Mouse (Mus musculus) stomach, embryonic 14.5 days (tissue): ENCODE results near the gene Tyro3. TPM values are rescaled to one million over a fixed set of nuclear protein-coding genes. Genes with fewer than 3 reads are reported as not detected.

Experiments
- ATAC-seq: fragments of 200-750 bp; cut with Nextera tagmentation; 2 replicates; pipeline ENCODE4 v1.8.0; 2017; ENCODE audit warnings: low read depth, moderate TSS enrichment; ENCODE audit not compliant: insufficient number of reproducible peaks, insufficient read depth, low FRiP score
- H3K27ac ChIP-seq: fragments of 300-500 bp; sonication (generic); 2 replicates; pipeline ENCODE4 v1.5.1; 2014; ENCODE audit warnings: mild to moderate bottlenecking, low read length, moderate library complexity, mixed read lengths
- H3K27me3 ChIP-seq: fragments of 300-500 bp; sonication (generic); 2 replicates; pipeline ENCODE4 v1.6.1; 2014; ENCODE audit warnings: low read length, control low read depth, mixed read lengths; ENCODE audit not compliant: control insufficient read depth, insufficient read depth
- H3K36me3 ChIP-seq: fragments of 300-500 bp; sonication (generic); 2 replicates; pipeline ENCODE4 v1.6.1; 2014; ENCODE audit warnings: mild to moderate bottlenecking, control low read depth, low read length, moderate library complexity, mixed read lengths; ENCODE audit not compliant: control insufficient read depth, insufficient read depth
- H3K4me1 ChIP-seq: fragments of 300-500 bp; sonication (generic); 2 replicates; pipeline ENCODE4 v1.6.1; 2014; ENCODE audit warnings: low read length, control low read depth, mixed read lengths; ENCODE audit not compliant: control insufficient read depth, insufficient read depth
- H3K4me2 ChIP-seq: fragments of 300-500 bp; sonication (generic); replicated peaks from 2 replicates; pipeline ENCODE4 v1.6.1; 2014; ENCODE audit warnings: low read depth, low read length, control low read depth
- H3K4me3 ChIP-seq: fragments of 300-500 bp; sonication (generic); 2 replicates; pipeline ENCODE4 v1.5.1; 2014; ENCODE audit warnings: low read depth, low read length, control low read depth
- H3K9ac ChIP-seq: fragments of 300-500 bp; sonication (generic); replicated peaks from 2 replicates; pipeline ENCODE4 v1.6.1; 2014; ENCODE audit warnings: low read depth, mild to moderate bottlenecking, control low read depth, low read length, moderate library complexity, mixed read lengths
- H3K9me3 ChIP-seq: fragments of 300-500 bp; sonication (generic); 2 replicates; pipeline ENCODE4 v1.6.1; 2016; ENCODE audit warnings: low read depth, low read length, control low read depth; ENCODE audit not compliant: control insufficient read depth
- WGBS: fragments of 180-500 bp; shearing (Covaris S2); extraction: QIAGEN DNeasy Blood & Tissue Kit; methylation state at CpG from one replicate; pipeline ENCODE4 v1.1.7; 2014; 5-methylcytosine and 5-hydroxymethylcytosine counted together
- polyA plus RNA-seq: library from polyadenylated mRNA; unstranded; fragments of >200 nt; fragmentation: Nextera tagmentation; extraction: Ambion mirVana; gene quantifications from 2 replicates; pipeline ENCODE4 v1.2.1, GENCODE M21; 2014

Tyro3 gene
- polyA plus RNA-seq, 1 experiment from 2014 or later = 27.2 TPM

DNA sequence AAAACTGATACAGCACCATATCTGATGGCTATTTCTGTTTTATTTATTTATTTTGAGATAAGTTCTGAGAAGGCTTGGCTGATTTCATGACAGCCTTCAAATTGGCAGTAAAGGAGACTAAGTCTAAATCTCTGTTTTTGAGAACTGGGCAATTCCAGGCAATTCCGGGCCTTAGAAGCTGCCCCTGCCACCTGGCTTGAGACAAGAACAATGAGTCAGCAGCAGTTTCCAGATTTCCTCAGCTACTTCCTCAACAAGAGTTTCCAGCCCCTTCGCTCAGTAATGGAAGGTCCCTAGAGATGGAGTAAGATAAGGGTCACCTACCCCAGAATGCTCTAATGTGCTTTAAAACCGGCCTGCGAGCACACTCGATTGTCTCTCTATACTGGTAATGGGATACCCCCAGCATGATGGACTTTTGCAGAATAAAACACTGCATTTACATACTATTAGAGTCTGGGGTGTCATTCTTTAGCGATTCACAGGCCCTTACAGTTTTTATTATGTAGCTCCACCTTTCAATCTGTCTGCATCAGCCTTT, 57.8 kb downstream of the Tyro3 start:
- no peaks in the 10 kb centered on the region for H3K36me3 ChIP-seq
- no peak overlapping the region for H3K4me3 ChIP-seq
- H3K9me3 ChIP-seq = no peaks in the 10 kb centered on the region
- H3K27me3 ChIP-seq = no peaks in the 10 kb centered on the region
- no peak overlapping the region for H3K9ac ChIP-seq
- no peaks in the 10 kb centered on the region for H3K4me1 ChIP-seq
- no peak for ATAC-seq
- H3K27ac ChIP-seq = no peak overlapping the region
- WGBS = 65% methylated on average over 6 of the region's 6 CpGs
- H3K4me2 ChIP-seq = no peak overlapping the region

DNA sequence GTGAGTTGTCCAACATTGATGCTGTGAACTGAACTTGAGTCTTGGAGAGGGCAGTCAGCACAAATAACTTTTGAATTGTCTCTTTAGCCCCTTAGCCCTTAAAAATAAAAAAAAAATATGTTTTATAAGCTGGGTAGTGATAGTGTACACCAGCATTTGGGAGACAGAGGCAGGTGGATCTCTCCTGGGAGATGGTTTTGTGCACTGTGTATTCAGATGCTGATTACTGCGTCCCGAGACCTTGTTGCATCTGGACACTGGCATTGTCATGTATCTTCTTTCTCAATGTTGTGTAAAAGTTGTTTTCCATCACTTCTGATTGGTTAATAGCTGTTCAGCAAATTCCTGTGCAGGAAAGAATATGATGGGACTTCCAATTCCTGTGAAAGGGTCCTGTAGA, 59.8 kb downstream of the Tyro3 start:
- WGBS = 82% methylated on average over 2 of the region's 2 CpGs
- no peak overlapping the region for H3K9ac ChIP-seq

DNA sequence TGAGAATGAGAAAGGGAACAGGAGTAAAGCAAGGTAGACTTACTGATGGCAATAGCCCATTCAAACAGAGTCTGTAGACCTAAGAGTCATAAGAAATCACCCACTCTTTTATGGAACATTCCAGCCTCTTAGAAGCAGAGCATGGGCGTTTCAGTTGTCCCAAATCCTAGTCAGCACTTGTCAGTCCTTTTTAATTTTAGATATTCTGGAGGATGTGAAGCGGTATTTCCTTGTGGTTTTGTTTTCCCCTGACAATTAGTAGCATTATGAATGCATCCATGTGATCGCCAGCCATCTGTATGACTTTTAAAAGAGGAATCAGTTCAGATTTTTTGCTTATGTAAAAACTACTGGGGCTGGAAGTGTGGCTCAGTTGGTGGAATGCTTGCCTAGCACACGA, 67.0 kb downstream of the Tyro3 start:
- WGBS = 71% methylated on average over 4 of the region's 4 CpGs
- H3K9ac ChIP-seq = no peak overlapping the region
- H3K36me3 ChIP-seq = no peaks in the 10 kb centered on the region
- no peak for ATAC-seq
- no peaks in the 10 kb centered on the region for H3K27me3 ChIP-seq
- no peak overlapping the region for H3K4me2 ChIP-seq
- H3K9me3 ChIP-seq = no peaks in the 10 kb centered on the region
- H3K27ac ChIP-seq = no peak overlapping the region
- no peaks in the 10 kb centered on the region for H3K4me1 ChIP-seq
- no peak overlapping the region for H3K4me3 ChIP-seq

More for the DNA sequence above, 59.8 kb downstream of the Tyro3 start:
- H3K4me3 ChIP-seq = no peak overlapping the region
- no peaks in the 10 kb centered on the region for H3K27me3 ChIP-seq
- no peaks in the 10 kb centered on the region for H3K4me1 ChIP-seq
- no peak for ATAC-seq
- H3K27ac ChIP-seq = no peak overlapping the region
- no peaks in the 10 kb centered on the region for H3K36me3 ChIP-seq
- no peak overlapping the region for H3K4me2 ChIP-seq
- no peaks in the 10 kb centered on the region for H3K9me3 ChIP-seq

Other genes starting within 250 kb of the Tyro3 start
- gene Nusap1, start 179.4 kb upstream of the Tyro3 start, polyA plus RNA-seq = 73.0 and 73.2 TPM in 2 replicates
- 26.7 and 27.1 TPM in 2 replicates for gene Oip5, start 179.3 kb upstream of the Tyro3 start, polyA plus RNA-seq
- gene Ndufaf1, start 134.9 kb upstream of the Tyro3 start, polyA plus RNA-seq = 39.5 and 42.4 TPM in 2 replicates
- gene Rtf1, start 122.7 kb upstream of the Tyro3 start, polyA plus RNA-seq = 39.0 and 39.8 TPM in 2 replicates
- gene Itpka, start 55.4 kb upstream of the Tyro3 start, polyA plus RNA-seq = 10.5 and 12.1 TPM in 2 replicates
- 3.1 and 3.3 TPM in 2 replicates for gene Ltk, start 37.3 kb upstream of the Tyro3 start, polyA plus RNA-seq
- 26.6 and 28.2 TPM in 2 replicates for gene Rpap1, start 10.2 kb upstream of the Tyro3 start, polyA plus RNA-seq
- 54.0 and 54.7 TPM in 2 replicates for gene Mga, start 99.5 kb downstream of the Tyro3 start, polyA plus RNA-seq
- 4.4 and 4.8 TPM in 2 replicates for gene Mapkbp1, start 175.0 kb downstream of the Tyro3 start, polyA plus RNA-seq
- gene Jmjd7, start 229.8 kb downstream of the Tyro3 start, polyA plus RNA-seq = 20.6 and 22.0 TPM in 2 replicates
- 2.1 and 3.1 TPM in 2 replicates for gene Gm28042, start 229.8 kb downstream of the Tyro3 start, polyA plus RNA-seq
- 1.5 and 1.6 TPM in 2 replicates for gene Pla2g4b, start 235.7 kb downstream of the Tyro3 start, polyA plus RNA-seq